Mouse (Mus musculus) neural tube, embryonic 13.5 days (tissue): ENCODE measurements at regions not wholly inside any gene's neighbourhood (a gene's known extent, or its start where the extent isn't known, plus 50 kb on each side); places are given as distances from the start of the nearest gene placed in this dataset.

Experiments used
- ATAC-seq: fragments of 200-750 bp; cut with Nextera tagmentation; 2 replicates; pipeline ENCODE4 v1.8.0; 2017; ENCODE audit warnings: low read depth, mild to moderate bottlenecking, moderate TSS enrichment, moderate library complexity
- H3K27ac ChIP-seq: fragments of 300-500 bp; sonication (generic); replicated peaks from 2 replicates; pipeline ENCODE4 v1.5.1; 2015; ENCODE audit warnings: moderate library complexity, mild to moderate bottlenecking, inconsistent platforms
- H3K27me3 ChIP-seq: fragments of 300-500 bp; sonication (generic); 2 replicates; pipeline ENCODE4 v1.6.1; 2015; ENCODE audit warnings: mild to moderate bottlenecking, inconsistent platforms
- H3K36me3 ChIP-seq: fragments of 300-500 bp; sonication (generic); 2 replicates; pipeline ENCODE4 v1.6.1; 2015; ENCODE audit warnings: mild to moderate bottlenecking, inconsistent platforms
- H3K4me1 ChIP-seq: fragments of 300-500 bp; sonication (generic); replicated peaks from 2 replicates; pipeline ENCODE4 v1.6.1; 2015; ENCODE audit warnings: inconsistent platforms
- H3K4me2 ChIP-seq: fragments of 300-500 bp; sonication (generic); 2 replicates; pipeline ENCODE4 v1.6.1; 2015; ENCODE audit warnings: inconsistent platforms, mild to moderate bottlenecking, moderate library complexity
- H3K4me3 ChIP-seq: fragments of 300-500 bp; sonication (generic); 2 replicates; pipeline ENCODE4 v1.5.1; 2015; ENCODE audit warnings: mild to moderate bottlenecking, inconsistent platforms
- H3K9ac ChIP-seq: fragments of 300-500 bp; sonication (generic); 2 replicates; pipeline ENCODE4 v1.6.1; 2015; ENCODE audit warnings: moderate library complexity, mild to moderate bottlenecking, inconsistent platforms
- H3K9me3 ChIP-seq: fragments of 300-500 bp; sonication (generic); 2 replicates; pipeline ENCODE4 v1.6.1; 2016; ENCODE audit warnings: inconsistent platforms
- WGBS: fragments of 180-500 bp; shearing (Covaris S2); methylation state at CpG from one replicate; pipeline ENCODE4 v1.1.7; 2015; 5-methylcytosine and 5-hydroxymethylcytosine counted together

DNA sequence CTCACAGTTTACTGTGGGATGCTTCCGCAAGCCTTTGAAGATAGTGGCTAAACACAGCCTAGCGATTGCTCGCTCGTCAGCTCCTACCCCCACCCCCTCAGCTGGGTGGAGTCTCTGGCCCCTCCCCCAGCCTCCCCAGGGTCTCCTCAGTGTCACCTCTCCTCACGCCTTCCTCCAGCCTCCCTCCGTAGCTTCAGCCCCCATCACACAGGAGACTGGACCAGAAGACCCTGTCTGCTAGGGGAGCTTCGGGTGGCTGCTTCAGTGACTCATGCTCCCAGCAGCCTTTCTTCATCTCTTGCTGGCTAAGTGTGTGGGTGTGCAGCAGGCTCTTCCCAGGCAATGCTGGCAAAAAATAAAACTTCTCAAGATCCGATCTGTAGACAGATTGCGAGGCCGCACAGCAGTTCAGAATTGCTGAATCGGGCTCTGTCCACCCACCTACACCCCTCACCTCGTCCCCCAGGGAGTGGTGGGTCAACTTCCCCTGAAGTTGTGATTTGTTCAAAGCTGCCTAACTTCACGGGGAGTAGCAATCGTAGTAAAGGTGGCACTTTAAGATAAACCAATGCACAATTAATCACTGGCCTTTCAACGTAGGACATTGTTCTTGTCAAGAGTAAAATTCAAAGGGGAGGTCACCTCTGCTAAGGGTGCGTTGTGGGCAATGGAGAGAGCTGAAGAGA, 61.2 kb upstream of the Ankrd28 start:
- Histone ChIP-seq H3K4me1 (peaks cover 16% of the 10 kb centered on the region), H3K9ac (0 out of 2 replicates have a peak overlapping the region, but pooled peaks have one; percentile 43)

DNA sequence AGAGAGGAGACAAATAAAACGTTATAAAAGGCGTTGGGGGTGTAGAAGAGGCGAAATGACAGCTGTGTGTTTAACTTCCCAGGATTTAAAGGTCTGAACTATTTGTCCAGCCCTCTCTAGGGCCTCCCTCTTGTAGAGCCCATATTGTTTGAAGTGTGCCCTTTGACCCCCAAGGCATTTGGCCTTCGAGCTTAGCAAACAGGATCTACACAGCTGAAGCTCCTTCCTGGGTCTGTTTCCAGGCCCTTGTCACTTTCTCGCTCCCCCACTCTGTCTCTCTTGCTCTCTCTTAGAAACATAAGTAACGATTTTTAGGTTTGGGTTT, 61.7 kb upstream of the Ankrd28 start:
- H3K27ac ChIP-seq = 0 out of 2 replicates have a peak overlapping the region, but pooled peaks have one; percentile 33
- H3K27me3 ChIP-seq = no peaks in the 10 kb centered on the region
- peaks cover 16% of the 10 kb centered on the region for H3K4me1 ChIP-seq
- no peak overlapping the region for H3K4me2 ChIP-seq
- WGBS = 6% methylated on average over 6 of the region's 6 CpGs
- H3K9ac ChIP-seq = no peak overlapping the region
- H3K4me3 ChIP-seq = no peak overlapping the region
- no peak for ATAC-seq
- H3K36me3 ChIP-seq = no peaks in the 10 kb centered on the region
- H3K9me3 ChIP-seq = no peaks in the 10 kb centered on the region

More for the DNA sequence above, 61.2 kb upstream of the Ankrd28 start:
- peak; percentile 71; the same call in 1 of the 2 replicates for ATAC-seq
- Histone ChIP-seq H3K4me3 (peak overlapping the region; percentile 23), H3K9me3 (no peaks in the 10 kb centered on the region), H3K4me2 (peak overlapping the region; percentile 49), H3K27ac (0 out of 2 replicates have a peak overlapping the region, but pooled peaks have one; percentile 33), H3K36me3 (no peaks in the 10 kb centered on the region), H3K27me3 (no peaks in the 10 kb centered on the region)
- 2% methylated on average over 16 of the region's 16 CpGs for WGBS

DNA sequence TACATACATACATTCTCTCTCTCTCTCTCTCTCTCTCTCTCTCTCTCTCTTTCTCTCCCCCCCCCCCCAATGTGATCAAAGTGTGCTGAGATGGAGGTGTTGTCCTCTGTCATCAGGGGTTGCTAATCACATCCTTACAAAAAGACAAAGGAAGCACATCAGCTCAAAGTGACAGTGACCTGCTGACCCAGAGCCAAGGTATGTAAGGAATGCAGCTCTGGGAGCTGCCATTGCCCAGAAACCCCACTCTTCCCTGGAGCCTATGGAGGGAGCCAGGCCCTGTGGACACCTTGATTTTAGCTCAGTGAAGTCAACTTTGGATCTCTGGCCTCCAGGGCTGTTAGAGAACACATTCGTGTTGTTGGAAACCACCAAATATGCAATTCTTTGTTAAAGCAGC, 66.0 kb upstream of the Ankrd28 start:
- Histone ChIP-seq H3K4me3 (no peak overlapping the region), H3K36me3 (no peaks in the 10 kb centered on the region), H3K9ac (no peak overlapping the region), H3K4me1 (peaks cover 14% of the 10 kb centered on the region), H3K9me3 (no peaks in the 10 kb centered on the region), H3K4me2 (no peak overlapping the region), H3K27me3 (no peaks in the 10 kb centered on the region), H3K27ac (no peak overlapping the region)
- no peak for ATAC-seq
- 83% methylated on average over 1 of the region's 1 CpGs for WGBS

DNA sequence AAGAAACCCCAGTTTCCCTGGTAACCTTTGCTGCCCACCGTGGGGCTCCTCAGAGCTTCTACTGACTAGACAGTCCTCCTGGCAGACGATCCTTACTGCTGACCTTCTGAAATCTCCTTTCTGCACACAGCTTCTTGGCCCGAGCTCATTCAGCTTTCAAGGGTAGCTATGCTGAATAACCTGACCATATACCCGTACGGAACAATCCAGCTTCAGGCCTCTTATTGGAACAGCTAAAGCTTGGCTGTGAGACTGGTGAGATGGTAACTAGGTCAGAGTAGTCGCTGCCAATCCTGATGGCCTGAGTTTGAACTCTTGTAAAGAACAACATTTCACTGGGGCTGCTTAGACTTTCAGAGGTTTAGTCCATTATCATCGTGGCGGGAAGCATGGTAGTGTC, 69.1 kb upstream of the Ankrd28 start:
- Histone ChIP-seq H3K36me3 (no peaks in the 10 kb centered on the region), H3K9me3 (no peaks in the 10 kb centered on the region), H3K4me2 (no peak overlapping the region), H3K27me3 (no peaks in the 10 kb centered on the region), H3K4me1 (0 out of 2 replicates have a peak, but pooled peaks cover 7% of the 10 kb centered on the region), H3K9ac (no peak overlapping the region), H3K4me3 (no peak overlapping the region), H3K27ac (no peak overlapping the region)
- 30% methylated on average over 8 of the region's 8 CpGs for WGBS
- peak; percentile 56; the same call in 1 of the 2 replicates for ATAC-seq

DNA sequence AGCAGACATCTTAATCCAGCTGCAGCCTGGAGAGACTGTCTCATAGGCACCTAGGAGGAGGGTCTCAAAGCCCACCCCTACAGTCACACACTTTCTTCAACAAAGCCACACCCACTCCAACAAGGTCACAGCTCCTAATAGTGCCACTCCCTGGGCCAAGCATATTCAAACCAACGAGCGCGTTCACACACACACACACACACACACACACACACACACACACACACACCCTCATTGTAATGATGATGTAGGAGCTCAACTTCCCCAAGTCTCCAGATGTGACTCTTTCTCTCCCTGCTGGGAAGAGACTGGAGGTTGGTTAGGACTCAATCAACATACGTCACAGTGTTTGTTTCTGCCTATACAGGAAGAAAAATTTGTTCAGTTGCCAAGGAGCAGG, 69.5 kb upstream of the Ankrd28 start:
- Histone ChIP-seq H3K27ac (no peak overlapping the region), H3K4me1 (0 out of 2 replicates have a peak, but pooled peaks cover 7% of the 10 kb centered on the region), H3K9me3 (no peaks in the 10 kb centered on the region), H3K36me3 (no peaks in the 10 kb centered on the region), H3K4me3 (no peak overlapping the region), H3K9ac (no peak overlapping the region), H3K27me3 (no peaks in the 10 kb centered on the region), H3K4me2 (no peak overlapping the region)
- 42% methylated on average over 4 of the region's 4 CpGs for WGBS
- no peak for ATAC-seq

DNA sequence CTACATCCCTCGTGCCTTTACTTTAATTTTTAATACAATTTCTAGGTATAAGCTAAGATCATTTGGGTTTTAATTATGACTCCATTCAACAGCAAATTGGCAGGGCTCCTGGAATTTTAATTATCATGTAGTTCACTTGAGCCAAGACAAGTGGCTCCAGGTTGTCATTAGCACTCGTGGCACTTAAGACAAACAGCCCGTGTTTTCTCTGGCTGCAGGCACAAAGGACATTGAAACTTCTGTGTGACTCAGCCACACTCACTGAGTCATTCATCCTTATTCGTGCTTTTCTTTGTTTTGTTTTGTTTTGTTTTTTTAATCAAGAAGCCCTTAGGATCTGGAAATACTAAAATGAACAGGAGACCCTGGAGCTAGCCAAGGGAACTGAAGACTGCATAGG, 71.5 kb upstream of the Ankrd28 start:
- Histone ChIP-seq H3K36me3 (no peaks in the 10 kb centered on the region), H3K27ac (no peak overlapping the region), H3K27me3 (no peaks in the 10 kb centered on the region), H3K9me3 (no peaks in the 10 kb centered on the region), H3K9ac (no peak overlapping the region), H3K4me2 (no peak overlapping the region), H3K4me1 (0 out of 2 replicates have a peak, but pooled peaks cover 7% of the 10 kb centered on the region), H3K4me3 (no peak overlapping the region)
- no peak for ATAC-seq
- 25% methylated on average over 4 of the region's 4 CpGs for WGBS

DNA sequence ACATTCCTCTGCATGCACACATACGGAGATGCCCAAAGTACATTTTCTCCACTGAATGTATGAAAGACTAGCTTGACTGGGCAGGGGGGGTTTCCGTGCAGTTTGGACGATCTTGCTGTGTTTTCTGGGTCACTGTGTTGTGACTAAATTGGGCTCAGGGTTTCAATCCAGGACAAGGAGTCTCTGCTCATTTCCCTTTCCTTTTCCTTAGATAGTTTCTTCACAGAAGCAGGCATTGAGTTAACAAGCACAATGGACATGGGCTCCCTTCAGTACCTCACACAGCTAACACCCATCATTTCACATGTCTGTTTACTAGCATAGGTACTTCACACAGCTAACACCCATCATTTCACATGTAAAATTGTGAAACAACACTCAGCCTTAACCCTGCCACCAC, 73.2 kb upstream of the Ankrd28 start:
- Histone ChIP-seq H3K9me3 (no peaks in the 10 kb centered on the region), H3K9ac (no peak overlapping the region), H3K4me3 (no peak overlapping the region), H3K27ac (no peak overlapping the region), H3K36me3 (no peaks in the 10 kb centered on the region), H3K4me2 (no peak overlapping the region), H3K4me1 (0 out of 2 replicates have a peak, but pooled peaks cover 7% of the 10 kb centered on the region), H3K27me3 (no peaks in the 10 kb centered on the region)
- no peak for ATAC-seq
- WGBS = 81% methylated on average over 3 of the region's 3 CpGs

DNA sequence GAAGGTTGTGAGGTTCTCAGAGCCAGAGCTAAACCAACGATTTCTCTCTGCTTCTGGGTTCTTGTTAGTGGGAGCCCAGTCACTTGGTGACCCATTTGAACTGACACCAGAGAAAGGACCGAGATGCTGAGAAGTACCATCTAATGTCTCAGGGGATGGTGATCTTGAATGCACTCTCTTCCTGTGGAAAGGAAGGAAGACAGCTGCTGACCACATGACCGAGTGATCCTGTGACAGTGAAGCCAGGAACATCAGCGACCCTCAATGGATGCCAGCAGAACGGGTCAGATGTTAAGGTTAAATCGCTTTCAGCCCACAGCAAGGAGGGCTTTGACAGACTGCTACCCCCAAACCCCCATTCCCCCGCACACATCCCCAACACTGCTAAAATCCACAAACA, 78.1 kb upstream of the Ankrd28 start:
- no peaks in the 10 kb centered on the region for H3K4me1 ChIP-seq
- no peaks in the 10 kb centered on the region for H3K9me3 ChIP-seq
- H3K27me3 ChIP-seq = no peaks in the 10 kb centered on the region
- 76% methylated on average over 7 of the region's 7 CpGs for WGBS
- H3K27ac ChIP-seq = no peak overlapping the region
- H3K9ac ChIP-seq = no peak overlapping the region
- no peak overlapping the region for H3K4me2 ChIP-seq
- ATAC-seq = no peak
- H3K36me3 ChIP-seq = no peaks in the 10 kb centered on the region
- H3K4me3 ChIP-seq = no peak overlapping the region

DNA sequence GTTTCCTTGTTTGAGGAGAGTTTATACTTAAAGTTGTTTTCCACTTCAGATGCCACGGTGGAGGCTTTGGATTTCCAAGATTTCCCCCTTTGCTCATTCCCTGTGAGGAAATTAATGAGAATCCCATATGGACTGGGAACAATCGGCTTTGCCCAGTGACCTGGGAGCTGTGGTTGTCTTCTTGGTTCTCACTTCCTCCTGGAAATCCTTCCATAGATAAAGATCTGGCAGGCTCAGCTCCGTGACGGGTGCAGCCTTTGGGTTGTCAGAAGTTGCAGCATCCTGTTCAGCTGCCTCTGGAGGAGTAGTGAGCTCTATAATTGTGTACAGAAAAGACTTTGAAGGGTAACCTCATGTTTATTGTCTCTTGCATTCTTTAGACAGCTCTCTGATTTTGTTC, 78.8 kb upstream of the Ankrd28 start:
- 82% methylated on average over 4 of the region's 4 CpGs for WGBS
- no peaks in the 10 kb centered on the region for H3K36me3 ChIP-seq
- no peaks in the 10 kb centered on the region for H3K9me3 ChIP-seq
- ATAC-seq = no peak
- no peak overlapping the region for H3K27ac ChIP-seq
- no peak overlapping the region for H3K9ac ChIP-seq
- no peaks in the 10 kb centered on the region for H3K27me3 ChIP-seq
- no peaks in the 10 kb centered on the region for H3K4me1 ChIP-seq
- no peak overlapping the region for H3K4me2 ChIP-seq
- no peak overlapping the region for H3K4me3 ChIP-seq

DNA sequence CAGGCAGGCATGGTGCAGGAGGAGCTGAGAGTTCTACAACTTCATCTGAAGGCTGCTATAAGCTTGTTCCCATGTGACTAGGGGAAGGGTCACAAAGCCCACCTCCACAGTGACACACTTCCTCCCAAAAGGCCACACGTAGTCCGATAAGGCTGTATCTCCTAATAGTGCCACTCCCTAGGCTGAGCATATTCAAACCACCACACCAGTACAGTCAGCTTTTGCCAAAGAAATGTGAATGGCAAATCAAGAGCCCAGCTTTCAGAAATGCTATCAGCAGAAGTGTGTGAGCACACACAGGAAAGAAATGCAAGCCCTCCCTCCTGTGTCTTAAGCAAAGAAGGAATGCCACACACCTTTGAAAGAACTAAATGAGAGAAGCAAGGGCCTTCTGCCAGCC, 80.4 kb upstream of the Ankrd28 start:
- no peak overlapping the region for H3K4me2 ChIP-seq
- WGBS = 98% methylated on average over 2 of the region's 2 CpGs

DNA sequence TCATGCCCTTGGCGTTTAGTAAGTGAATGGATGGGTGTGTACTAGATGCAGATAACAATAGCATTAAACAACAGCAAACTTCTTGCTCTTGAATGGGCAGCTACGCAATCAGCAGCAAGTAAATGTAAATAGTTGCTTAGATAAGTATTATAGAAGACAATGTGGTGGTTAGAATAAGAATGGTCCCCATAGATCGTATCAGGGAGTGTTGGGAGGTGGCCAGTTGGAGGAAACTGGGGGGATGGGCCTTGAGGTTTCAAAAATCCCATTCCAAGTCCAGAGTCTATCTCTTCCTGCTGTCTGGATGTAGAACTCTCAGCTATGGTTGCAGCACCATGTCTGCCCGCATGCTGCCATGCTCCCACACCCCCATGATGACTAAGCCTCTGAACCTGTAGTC, 88.0 kb upstream of the Ankrd28 start:
- ATAC-seq = no peak
- no peaks in the 10 kb centered on the region for H3K27me3 ChIP-seq
- H3K9ac ChIP-seq = no peak overlapping the region
- H3K27ac ChIP-seq = no peak overlapping the region
- no peaks in the 10 kb centered on the region for H3K36me3 ChIP-seq
- no peak overlapping the region for H3K4me2 ChIP-seq
- H3K4me3 ChIP-seq = no peak overlapping the region
- no peaks in the 10 kb centered on the region for H3K9me3 ChIP-seq
- no peaks in the 10 kb centered on the region for H3K4me1 ChIP-seq
- 92% methylated on average over 4 of the region's 4 CpGs for WGBS

More for the DNA sequence above, 80.4 kb upstream of the Ankrd28 start:
- H3K27ac ChIP-seq = no peak overlapping the region
- H3K4me3 ChIP-seq = no peak overlapping the region
- no peaks in the 10 kb centered on the region for H3K36me3 ChIP-seq
- no peak overlapping the region for H3K9ac ChIP-seq
- H3K27me3 ChIP-seq = no peaks in the 10 kb centered on the region
- no peaks in the 10 kb centered on the region for H3K4me1 ChIP-seq
- no peak for ATAC-seq
- H3K9me3 ChIP-seq = no peaks in the 10 kb centered on the region

DNA sequence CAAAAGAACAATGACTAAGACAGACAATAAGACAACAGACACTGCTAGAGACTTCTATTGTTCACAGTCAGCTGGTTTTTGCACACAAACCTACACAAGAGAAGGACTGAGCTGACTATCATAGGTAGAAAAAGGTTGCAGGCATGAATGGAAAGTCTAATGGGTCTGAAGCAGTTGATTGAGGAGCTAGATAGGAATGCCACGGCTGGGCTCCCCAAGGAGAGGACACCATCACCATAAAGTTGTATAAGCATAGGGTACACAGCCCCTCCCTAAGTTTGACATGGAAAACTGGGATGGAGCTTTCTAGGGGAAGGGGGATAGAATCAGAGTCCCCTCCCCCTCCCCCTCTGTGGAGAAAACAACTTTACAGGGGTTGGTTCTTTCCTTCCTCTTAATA, 88.5 kb upstream of the Ankrd28 start:
- Histone ChIP-seq H3K36me3 (no peaks in the 10 kb centered on the region), H3K4me3 (no peak overlapping the region), H3K4me1 (no peaks in the 10 kb centered on the region), H3K27me3 (no peaks in the 10 kb centered on the region), H3K4me2 (no peak overlapping the region), H3K9ac (no peak overlapping the region), H3K9me3 (no peaks in the 10 kb centered on the region), H3K27ac (no peak overlapping the region)
- no peak for ATAC-seq
- WGBS = 86% methylated on average over 1 of the region's 1 CpGs

DNA sequence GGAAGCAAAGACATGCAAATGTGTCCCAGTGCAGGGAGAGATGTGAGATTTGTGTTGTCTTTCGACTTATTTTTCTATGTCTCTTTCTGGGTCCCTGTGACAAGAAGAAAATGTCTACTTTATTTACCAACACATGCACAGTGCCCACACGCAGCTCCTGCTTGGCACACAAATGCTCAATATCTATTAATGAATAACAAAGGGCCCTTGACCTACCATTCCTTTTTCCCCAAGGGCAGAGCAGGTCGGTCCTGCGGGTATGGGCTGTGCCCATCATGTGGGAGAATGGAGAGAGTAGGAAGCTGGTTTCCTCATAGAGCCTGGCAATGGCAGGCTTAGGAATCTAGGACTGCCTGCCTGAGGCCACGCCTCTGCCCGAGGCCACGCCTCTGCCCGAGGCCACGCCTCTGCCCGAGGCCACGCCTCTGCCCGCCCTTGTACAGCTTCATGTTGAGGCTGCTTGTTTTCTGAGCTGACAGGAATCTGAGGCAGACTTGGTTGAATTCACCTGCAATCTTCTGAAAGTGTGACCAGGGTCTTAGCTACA, 98.8 kb upstream of the Ankrd28 start:
- H3K36me3 ChIP-seq = no peaks in the 10 kb centered on the region
- H3K4me1 ChIP-seq = peaks cover 6% of the 10 kb centered on the region; the same call in 1 of the 2 replicates
- H3K9ac ChIP-seq = no peak overlapping the region
- no peak overlapping the region for H3K4me3 ChIP-seq
- H3K4me2 ChIP-seq = no peak overlapping the region
- H3K9me3 ChIP-seq = no peaks in the 10 kb centered on the region
- no peak for ATAC-seq
- no peaks in the 10 kb centered on the region for H3K27me3 ChIP-seq
- no peak overlapping the region for H3K27ac ChIP-seq
- 66% methylated on average over 12 of the region's 12 CpGs for WGBS
